Mouse (Mus musculus) sigmoid colon, adult 10 weeks (tissue): ENCODE data around the gene 1700011M02Rik. TPM values are rescaled to one million over a fixed set of nuclear protein-coding genes. Genes with fewer than 3 reads are reported as not detected.

Experiments
- polyA plus RNA-seq: library from polyadenylated mRNA; stranded (reverse); fragments of 350-450 nt; fragmentation: Illumina TruSeq; extraction: RNeasy Lipid Tissue Mini Kit (QIAGEN cat#74804); gene quantifications from one replicate; pipeline ENCODE4 v1.2.3, GENCODE M21; 2014; ENCODE audit warnings: low read depth, low replicate concordance

1700011M02Rik gene
- not detected for polyA plus RNA-seq

DNA sequence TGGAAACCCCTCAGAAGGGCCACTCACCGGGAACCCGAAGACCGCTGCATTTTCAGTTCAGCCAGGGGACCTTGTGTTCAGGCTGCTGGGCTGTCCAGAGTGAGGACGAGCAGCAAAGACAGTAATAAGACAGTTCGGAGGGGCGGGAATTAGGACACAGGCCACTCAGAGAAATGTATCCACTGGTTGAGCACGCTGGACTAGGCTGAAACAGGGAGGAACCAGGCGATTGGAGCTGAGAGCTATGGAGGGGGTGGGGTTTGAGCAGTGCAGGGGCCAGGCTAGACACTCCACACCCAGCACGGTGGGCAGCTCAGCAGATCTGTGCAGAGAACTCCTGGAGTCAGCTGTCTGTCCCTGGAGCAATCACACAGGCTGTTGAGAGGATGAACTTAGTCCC, at the start of gene 1700011M02Rik, which contains the start of gene Dmrtc1a:
1700011M02Rik (plus strand) TSS at position 319 of the 400 bp plus-strand sequence.
Dmrtc1a (minus strand) TSS at position 101 of the 400 bp plus-strand sequence.

DNA sequence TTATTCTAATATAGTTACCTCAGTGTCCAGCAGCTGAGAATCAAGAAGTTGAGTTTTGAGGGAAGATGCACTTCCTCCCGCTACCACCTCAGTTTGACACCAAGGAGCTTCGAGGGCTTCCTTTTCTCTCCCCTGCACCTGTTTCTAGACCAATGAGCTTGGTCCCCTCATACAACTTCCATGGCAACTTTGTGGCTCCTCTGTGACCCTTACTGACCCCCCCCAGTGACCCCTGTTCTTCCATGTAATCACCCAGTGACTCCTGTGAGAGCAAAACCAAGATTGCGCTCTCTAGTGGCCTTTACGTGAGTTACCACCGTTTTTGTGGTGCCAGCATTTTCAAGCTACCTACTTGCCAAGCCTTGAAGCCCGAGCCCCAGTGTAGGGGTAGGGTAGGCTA, 40.8 kb upstream of the 1700011M02Rik start, which contains the start of gene 1700031F05Rik:
1700031F05Rik (minus strand) TSS at position 101 of the 400 bp plus-strand sequence.

DNA sequence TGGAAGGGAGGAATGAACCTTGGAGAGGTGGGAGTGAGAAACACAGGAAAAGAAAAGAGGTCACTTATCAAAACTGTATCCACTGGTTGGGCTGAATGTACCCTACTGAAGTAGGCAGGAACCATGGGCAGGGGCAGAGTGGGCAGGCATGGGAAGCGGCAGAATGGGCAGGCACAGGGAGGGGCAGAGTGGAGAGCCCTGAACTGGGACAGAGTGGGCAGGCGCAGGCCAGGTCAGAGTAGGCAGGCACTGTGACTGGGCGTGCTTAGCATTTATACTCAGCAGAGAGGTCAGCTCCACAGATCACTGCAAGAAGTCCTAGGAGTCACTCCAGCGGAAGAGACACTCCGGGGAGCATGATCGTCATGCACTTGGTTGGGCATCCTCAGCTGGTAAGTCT, 19.4 kb downstream of the 1700011M02Rik start, which contains the start of gene 1700018G05Rik:
1700018G05Rik (plus strand) TSS at position 301 of the 400 bp plus-strand sequence.

Other genes with a start within 250 kb of the 1700011M02Rik start
- gene Gm3880, start 221.9 kb upstream of the 1700011M02Rik start, polyA plus RNA-seq: not detected
- not detected for gene Gm9112, start 201.3 kb upstream of the 1700011M02Rik start, polyA plus RNA-seq
- gene Dmrtc1b, start 201.0 kb upstream of the 1700011M02Rik start, polyA plus RNA-seq: not detected
- not detected for gene Dmrtc1c1, start 105.9 kb upstream of the 1700011M02Rik start, polyA plus RNA-seq
- not detected for gene Dmrtc1c2, start 54.3 kb upstream of the 1700011M02Rik start, polyA plus RNA-seq
- gene 1700031F05Rik, start 40.9 kb upstream of the 1700011M02Rik start, polyA plus RNA-seq: not detected
- not detected for gene Dmrtc1a, start 218 bp upstream of the 1700011M02Rik start, polyA plus RNA-seq
- not detected for gene 1700018G05Rik, start 19.5 kb downstream of the 1700011M02Rik start, polyA plus RNA-seq